Mouse (Mus musculus) forebrain, embryonic 16.5 days (tissue): ENCODE results near the gene Olfr373. TPM values are rescaled to one million over a fixed set of nuclear protein-coding genes. Genes with fewer than 3 reads are reported as not detected.

ENCODE experiments used
- ATAC-seq: fragments of 200-750 bp; cut with Nextera tagmentation; 2 replicates; pipeline ENCODE4 v1.8.0; 2017; ENCODE audit warnings: mild to moderate bottlenecking, moderate library complexity
- H3K27ac ChIP-seq: fragments of 300-500 bp; sonication (generic); 2 replicates; pipeline ENCODE4 v1.5.1; 2014; ENCODE audit warnings: low read length, control low read depth
- H3K27me3 ChIP-seq: fragments of 300-500 bp; sonication (generic); replicated peaks from 2 replicates; pipeline ENCODE4 v1.6.1; 2014; ENCODE audit warnings: low read length; ENCODE audit not compliant: control insufficient read depth, insufficient read depth
- H3K36me3 ChIP-seq: fragments of 300-500 bp; sonication (generic); 2 replicates; pipeline ENCODE4 v1.6.1; 2014; ENCODE audit not compliant: control insufficient read depth, insufficient read depth
- H3K4me1 ChIP-seq: fragments of 300-500 bp; sonication (generic); replicated peaks from 2 replicates; pipeline ENCODE4 v1.6.1; 2014; ENCODE audit warnings: low read length; ENCODE audit not compliant: control insufficient read depth, insufficient read depth
- H3K4me2 ChIP-seq: fragments of 300-500 bp; sonication (generic); 2 replicates; pipeline ENCODE4 v1.6.1; 2014; ENCODE audit warnings: mild to moderate bottlenecking, low read length, control low read depth
- H3K4me3 ChIP-seq: fragments of 300-500 bp; sonication (generic); replicated peaks from 2 replicates; pipeline ENCODE4 v1.5.1; 2014; ENCODE audit warnings: mild to moderate bottlenecking, low read length, control low read depth
- H3K9ac ChIP-seq: fragments of 300-500 bp; sonication (generic); replicated peaks from 2 replicates; pipeline ENCODE4 v1.6.1; 2014; ENCODE audit warnings: low read depth, low read length, control low read depth
- H3K9me3 ChIP-seq: fragments of 300-500 bp; sonication (generic); 2 replicates; pipeline ENCODE4 v1.6.1; 2016; ENCODE audit warnings: low read length; ENCODE audit not compliant: control insufficient read depth
- WGBS: fragments of 180-500 bp; shearing (Covaris S2); extraction: QIAGEN DNeasy Blood & Tissue Kit; methylation state at CpG from one replicate; pipeline ENCODE4 v1.1.7; 2014; 5-methylcytosine and 5-hydroxymethylcytosine counted together
- polyA plus RNA-seq: library from polyadenylated mRNA; unstranded; fragments of >200 nt; fragmentation: Nextera tagmentation; extraction: Ambion mirVana; gene quantifications from 2 replicates; pipeline ENCODE4 v1.2.1, GENCODE M21; 2015

Olfr373 gene
- polyA plus RNA-seq, 1 experiment from 2014 or later: not detected

GRCm38 (mm10) chr8:72131251-72131650 is 48.3 kb downstream of the Olfr373 start:
- Histone ChIP-seq H3K4me1 (peaks cover 6% of the 10 kb centered on the region), H3K4me3 (no peak overlapping the region), H3K27ac (no peak overlapping the region), H3K27me3 (no peaks in the 10 kb centered on the region), H3K9ac (no peak overlapping the region), H3K4me2 (no peak overlapping the region), H3K36me3 (no peaks in the 10 kb centered on the region), H3K9me3 (no peaks in the 10 kb centered on the region)
- WGBS: 87% methylated on average over 2 of the region's 2 CpGs
- ATAC-seq: no peak

DNA sequence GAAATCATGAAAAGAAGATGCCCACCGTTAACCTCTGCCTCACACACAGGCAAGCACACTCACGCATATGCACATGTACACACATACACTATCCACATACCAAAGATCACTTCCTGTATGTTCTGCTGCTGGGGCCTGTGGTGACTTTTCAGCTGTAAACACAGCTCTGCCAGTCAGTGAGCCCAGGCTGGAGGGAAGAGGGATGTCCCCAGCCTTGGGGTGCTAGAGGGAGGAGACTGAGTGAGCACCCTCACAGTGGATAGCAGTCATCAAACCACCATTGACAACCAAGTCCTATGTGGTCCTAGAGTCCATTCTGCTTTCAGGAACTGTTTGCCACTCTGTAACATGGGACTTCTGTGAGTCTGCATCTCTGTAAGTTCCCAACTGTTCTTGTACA is 48.9 kb downstream of the Olfr373 start:
- Histone ChIP-seq H3K27ac (no peak overlapping the region), H3K9ac (no peak overlapping the region), H3K4me3 (no peak overlapping the region), H3K4me1 (peaks cover 13% of the 10 kb centered on the region), H3K4me2 (no peak overlapping the region), H3K9me3 (no peaks in the 10 kb centered on the region), H3K36me3 (no peaks in the 10 kb centered on the region), H3K27me3 (no peaks in the 10 kb centered on the region)
- 89% methylated on average over 2 of the region's 2 CpGs for WGBS
- no peak for ATAC-seq

DNA sequence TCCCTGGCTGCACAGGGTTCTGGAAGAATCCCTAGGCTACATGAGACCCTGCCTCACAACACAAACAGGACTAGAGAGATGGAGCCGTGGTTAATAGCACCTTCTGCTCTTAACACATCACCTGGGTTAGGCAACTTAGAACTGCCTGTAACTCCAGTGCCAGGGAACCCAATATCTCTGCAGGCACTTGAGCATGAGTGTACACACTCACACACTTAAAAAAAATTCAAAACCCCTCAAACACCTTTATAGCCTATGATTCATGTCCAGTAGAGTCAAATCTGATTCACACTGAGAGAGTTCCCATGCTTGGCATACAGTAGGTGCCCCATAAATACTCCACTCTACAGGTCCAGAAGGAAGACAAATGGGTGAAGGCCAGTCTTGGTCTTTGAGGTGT is 49.4 kb downstream of the Olfr373 start:
- ATAC-seq: no peak
- 81% methylated on average over 1 of the region's 1 CpGs for WGBS
- H3K4me1 ChIP-seq: peaks cover 15% of the 10 kb centered on the region

DNA sequence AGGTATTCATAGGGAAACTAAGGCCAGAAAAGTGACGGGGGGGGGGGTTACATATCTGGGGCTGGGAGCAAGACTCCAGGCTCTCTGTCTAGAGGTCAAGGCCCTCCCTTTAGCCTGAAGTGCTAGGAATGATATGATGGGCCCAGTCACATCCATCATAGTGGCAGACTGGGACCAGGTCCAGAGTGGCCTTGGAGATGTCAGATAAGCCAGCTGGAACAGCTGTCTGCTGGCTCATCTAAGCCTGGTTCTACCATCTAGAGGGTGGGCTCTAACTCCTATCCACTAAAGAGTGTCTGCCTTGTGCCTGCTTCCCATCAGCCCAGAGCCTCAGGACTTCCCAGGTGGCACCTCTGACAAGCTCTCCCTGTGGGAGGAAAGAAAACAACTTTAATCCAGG is 49.9 kb downstream of the Olfr373 start:
- Histone ChIP-seq H3K4me2 (no peak overlapping the region), H3K4me3 (no peak overlapping the region), H3K27ac (no peak overlapping the region), H3K36me3 (no peaks in the 10 kb centered on the region), H3K27me3 (no peaks in the 10 kb centered on the region), H3K9me3 (no peaks in the 10 kb centered on the region), H3K4me1 (peaks cover 15% of the 10 kb centered on the region), H3K9ac (no peak overlapping the region)
- WGBS: 78% methylated on average over 1 of the region's 1 CpGs
- ATAC-seq: no peak

More for the DNA sequence above, 49.4 kb downstream of the Olfr373 start:
- Histone ChIP-seq H3K4me3 (no peak overlapping the region), H3K27me3 (no peaks in the 10 kb centered on the region), H3K9ac (no peak overlapping the region), H3K36me3 (no peaks in the 10 kb centered on the region), H3K9me3 (no peaks in the 10 kb centered on the region), H3K4me2 (no peak overlapping the region), H3K27ac (no peak overlapping the region)

GRCm38 (mm10) chr8:72133507-72133906 is 50.5 kb downstream of the Olfr373 start:
- no peak overlapping the region for H3K27ac ChIP-seq
- H3K9ac ChIP-seq: no peak overlapping the region
- H3K4me3 ChIP-seq: no peak overlapping the region
- H3K27me3 ChIP-seq: no peaks in the 10 kb centered on the region
- no peak overlapping the region for H3K4me2 ChIP-seq
- ATAC-seq: no peak
- WGBS: 81% methylated on average over 1 of the region's 1 CpGs
- peaks cover 15% of the 10 kb centered on the region for H3K4me1 ChIP-seq
- H3K9me3 ChIP-seq: no peaks in the 10 kb centered on the region
- 0 out of 2 replicates have a peak, but pooled peaks cover under 1% of the 10 kb centered on the region for H3K36me3 ChIP-seq

DNA sequence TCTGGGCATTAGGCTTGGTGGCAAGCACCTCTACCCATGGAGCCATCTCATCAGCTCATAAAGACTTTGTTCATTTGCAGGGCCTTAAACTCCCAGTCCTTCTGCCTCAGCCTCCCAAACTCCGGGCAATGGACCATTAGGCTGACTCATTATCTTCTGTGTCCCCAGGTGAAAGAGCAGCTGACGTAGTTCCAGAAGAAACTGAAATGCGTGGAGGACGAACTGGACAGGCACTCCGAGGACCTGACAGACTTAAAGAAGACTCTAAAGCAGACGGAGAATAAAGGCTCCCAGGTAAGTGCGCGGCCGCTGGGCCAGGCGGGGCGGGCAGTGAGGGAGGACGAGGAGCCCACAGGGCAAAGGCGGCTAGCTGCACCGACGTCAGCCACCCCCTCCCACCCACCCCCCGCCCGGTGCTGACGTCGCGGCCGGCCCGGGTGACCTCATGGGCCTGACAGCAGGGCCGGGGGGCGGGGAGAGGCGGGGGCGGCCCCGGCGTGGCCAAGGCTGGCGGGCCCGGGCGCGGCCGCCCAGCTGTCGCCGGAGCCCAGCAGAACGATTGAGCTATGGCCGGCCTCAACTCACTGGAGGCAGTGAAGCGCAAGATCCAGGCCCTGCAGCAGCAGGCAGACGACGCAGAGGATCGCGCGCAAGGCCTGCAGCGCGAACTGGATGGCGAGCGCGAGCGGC is 51.9 kb downstream of the Olfr373 start, which contains the start of gene Tpm4:
Gene Tpm4, plus strand, starts transcription at position 220 of the 690 bp plus-strand sequence.
- H3K4me2 ChIP-seq: peak within 1 kb of the TSS; percentile 88
- H3K27me3 ChIP-seq: no peaks in the 10 kb centered on the region
- 1% methylated on average over 41 of the region's 49 CpGs for WGBS
- H3K4me3 ChIP-seq: peak within 1 kb of the TSS; percentile 89
- H3K9ac ChIP-seq: peak within 1 kb of the TSS; percentile 85
- peaks cover 12% of the 10 kb centered on the region for H3K36me3 ChIP-seq
- peaks cover 15% of the 10 kb centered on the region for H3K4me1 ChIP-seq
- H3K27ac ChIP-seq: peak within 1 kb of the TSS; percentile 86
- H3K9me3 ChIP-seq: no peaks in the 10 kb centered on the region
- ATAC-seq: peak; percentile 72

GRCm38 (mm10) chr8:72135446-72136301 is 52.7 kb downstream of the Olfr373 start:
- no peaks in the 10 kb centered on the region for H3K9me3 ChIP-seq
- H3K4me2 ChIP-seq: peak overlapping the region; percentile 88
- H3K27ac ChIP-seq: peak overlapping the region; percentile 86
- H3K4me1 ChIP-seq: peaks cover 15% of the 10 kb centered on the region
- H3K36me3 ChIP-seq: peaks cover 12% of the 10 kb centered on the region
- peak overlapping the region; percentile 85 for H3K9ac ChIP-seq
- H3K27me3 ChIP-seq: no peaks in the 10 kb centered on the region
- under 1% methylated on average over 61 of the region's 62 CpGs for WGBS
- peak; percentile 69 for ATAC-seq
- H3K4me3 ChIP-seq: peak overlapping the region; percentile 89

- peak; percentile 47 for ATAC-seq
- peak overlapping the region; percentile 86 for H3K27ac ChIP-seq
Observed at GRCm38 (mm10) chr8:72136302-72136978, 53.5 kb downstream of the Olfr373 start.

DNA sequence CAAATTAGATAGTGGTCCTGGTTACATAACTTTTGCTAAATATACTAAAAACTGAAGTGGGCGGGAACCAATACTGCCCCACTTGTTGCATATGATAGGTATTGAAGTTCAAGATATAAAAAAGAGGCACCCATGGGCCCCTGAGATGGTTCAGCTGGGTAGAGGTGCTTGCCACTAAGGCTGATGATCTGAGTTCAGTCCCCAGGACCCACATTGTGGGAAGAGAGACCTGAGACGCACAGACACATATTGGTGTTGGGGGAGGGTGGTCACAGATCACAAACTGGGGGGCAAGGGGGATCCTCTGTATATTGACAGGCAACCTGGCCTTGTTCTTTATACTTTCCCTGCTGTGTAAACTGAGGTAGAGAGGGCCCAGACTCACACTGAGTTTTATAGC is 54.5 kb downstream of the Olfr373 start:
- H3K4me2 ChIP-seq: no peak overlapping the region

More at GRCm38 (mm10) chr8:72136302-72136978, 53.5 kb downstream of the Olfr373 start:
- Histone ChIP-seq H3K36me3 (peaks cover 12% of the 10 kb centered on the region), H3K9me3 (no peaks in the 10 kb centered on the region), H3K4me3 (peak overlapping the region; percentile 89), H3K4me2 (peak overlapping the region; percentile 88), H3K27me3 (no peaks in the 10 kb centered on the region), H3K9ac (peak overlapping the region; percentile 85), H3K4me1 (peaks cover 15% of the 10 kb centered on the region)
- under 1% methylated on average over 18 of the region's 18 CpGs for WGBS

More for the DNA sequence above, 54.5 kb downstream of the Olfr373 start:
- H3K4me1 ChIP-seq: peaks cover 15% of the 10 kb centered on the region
- H3K27me3 ChIP-seq: no peaks in the 10 kb centered on the region
- H3K9ac ChIP-seq: no peak overlapping the region
- 96% methylated on average over 2 of the region's 2 CpGs for WGBS
- no peaks in the 10 kb centered on the region for H3K9me3 ChIP-seq
- no peak for ATAC-seq
- no peak overlapping the region for H3K27ac ChIP-seq
- no peak overlapping the region for H3K4me3 ChIP-seq
- peaks cover 12% of the 10 kb centered on the region for H3K36me3 ChIP-seq
